Mouse (Mus musculus) E14TG2a.4 (cell line): ENCODE data around the gene Mettl16.

Experiments used
- CTCF ChIP-seq: conservative IDR thresholded peaks from 2 replicates; pipeline ENCODE4 v1.5.1; 2014; ENCODE audit warnings: low read length
- NANOG ChIP-seq: IDR thresholded peaks from 2 replicates; pipeline ENCODE4 v1.6.1; 2014; ENCODE audit warnings: borderline replicate concordance, low read length, mixed read lengths
- POU5F1 ChIP-seq: IDR thresholded peaks from 2 replicates; pipeline ENCODE4 v1.6.1; 2014; ENCODE audit warnings: low read length, borderline replicate concordance

DNA sequence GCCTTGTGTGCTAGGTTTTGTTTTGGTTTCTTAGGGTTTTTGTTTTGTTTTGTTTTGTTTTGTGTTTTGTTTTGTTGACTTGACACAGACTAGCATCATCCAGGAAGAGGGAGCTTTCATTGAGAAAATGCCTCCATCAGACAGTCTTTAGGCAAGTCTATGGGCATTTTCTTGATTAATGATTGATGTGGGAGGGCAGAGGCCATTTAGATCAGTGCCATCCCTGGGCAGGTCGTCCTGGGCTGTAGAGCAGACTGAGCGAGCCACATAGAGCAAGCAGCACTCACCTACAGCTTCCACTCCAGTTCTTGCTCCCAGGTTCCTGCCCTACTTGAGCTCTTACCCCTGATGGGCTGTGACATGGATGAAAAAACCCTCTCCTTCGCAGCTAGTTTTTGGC lies 32.8 kb upstream of the Mettl16 start:
- TF ChIP-seq CTCF, result no peak
- no peak for TF ChIP-seq POU5F1
- TF ChIP-seq NANOG, result no peak
